Mouse (Mus musculus) megakaryocyte, embryonic 14.5 days (primary cell): ENCODE results near the gene Shroom2. TPM values are rescaled to one million over a fixed set of nuclear protein-coding genes. Genes with fewer than 3 reads are reported as not detected.
"Not testable (repeated sequence)": the region's sequence is repeated elsewhere in the genome, so short reads cannot be mapped to it uniquely, and the experiment has no call there.

Source experiments
- H3K27me3 ChIP-seq: replicated peaks from 2 replicates; pipeline ENCODE3; 2012; ENCODE audit warnings: inconsistent platforms
- H3K36me3 ChIP-seq: replicated peaks from 2 replicates; pipeline ENCODE3; 2012; ENCODE audit warnings: low read length, inconsistent platforms, mixed read lengths
- H3K4me1 ChIP-seq: 2 replicates; pipeline ENCODE4 v1.6.1; 2012; ENCODE audit warnings: inconsistent platforms
- H3K4me3 ChIP-seq: replicated peaks from 2 replicates; pipeline ENCODE3; 2012; ENCODE audit warnings: moderate library complexity, mild to moderate bottlenecking, inconsistent platforms
- H3K9me3 ChIP-seq: 2 replicates; pipeline ENCODE4 v1.6.1; 2012; ENCODE audit warnings: inconsistent platforms
- FLI1 ChIP-seq: IDR thresholded peaks from 2 replicates; pipeline ENCODE4 v1.6.1; 2012; ENCODE audit warnings: low read length, inconsistent platforms, mixed read lengths
- GATA1 ChIP-seq: IDR thresholded peaks from 3 replicates; pipeline ENCODE4 v1.6.1; 2012; ENCODE audit warnings: mixed read lengths, low read length, inconsistent platforms, borderline replicate concordance
- polyA plus RNA-seq: library from polyadenylated mRNA; stranded (reverse); fragments of >175 nt; gene quantifications from 2 replicates; pipeline ENCODE4 v1.2.3, GENCODE M21; 2012; ENCODE audit warnings: low replicate concordance; ENCODE audit not compliant: insufficient read depth

Gene Shroom2
- polyA plus RNA-seq, 1 experiment = not detected

- Histone ChIP-seq H3K27me3 (peaks cover 5% of the 10 kb centered on the region), H3K4me1 (no peaks in the 10 kb centered on the region), H3K36me3 (no peaks in the 10 kb centered on the region), H3K9me3 (no peaks in the 10 kb centered on the region), H3K4me3 (no peak overlapping the region)
- TF ChIP-seq FLI1 (no peak), GATA1 (no peak)
Measured at GRCm38 (mm10) chrX:152762437-152762836, 6.8 kb downstream of the Shroom2 start.

- TF ChIP-seq FLI1 (no peak), GATA1 (no peak)
- Histone ChIP-seq H3K36me3 (no peaks in the 10 kb centered on the region), H3K9me3 (no peaks in the 10 kb centered on the region)
Measured at GRCm38 (mm10) chrX:152756293-152756692, 13.0 kb downstream of the Shroom2 start.

GRCm38 (mm10) chrX:152755819-152756218 lies 13.4 kb downstream of the Shroom2 start:
- TF ChIP-seq GATA1 = no peak
- no peak for TF ChIP-seq FLI1
- Histone ChIP-seq H3K9me3 (no peaks in the 10 kb centered on the region), H3K27me3 (peaks cover 2% of the 10 kb centered on the region), H3K4me3 (no peak overlapping the region), H3K4me1 (no peaks in the 10 kb centered on the region), H3K36me3 (no peaks in the 10 kb centered on the region)

More at GRCm38 (mm10) chrX:152756293-152756692, 13.0 kb downstream of the Shroom2 start:
- peaks cover 2% of the 10 kb centered on the region for H3K27me3 ChIP-seq
- no peak overlapping the region for H3K4me3 ChIP-seq
- no peaks in the 10 kb centered on the region for H3K4me1 ChIP-seq

DNA sequence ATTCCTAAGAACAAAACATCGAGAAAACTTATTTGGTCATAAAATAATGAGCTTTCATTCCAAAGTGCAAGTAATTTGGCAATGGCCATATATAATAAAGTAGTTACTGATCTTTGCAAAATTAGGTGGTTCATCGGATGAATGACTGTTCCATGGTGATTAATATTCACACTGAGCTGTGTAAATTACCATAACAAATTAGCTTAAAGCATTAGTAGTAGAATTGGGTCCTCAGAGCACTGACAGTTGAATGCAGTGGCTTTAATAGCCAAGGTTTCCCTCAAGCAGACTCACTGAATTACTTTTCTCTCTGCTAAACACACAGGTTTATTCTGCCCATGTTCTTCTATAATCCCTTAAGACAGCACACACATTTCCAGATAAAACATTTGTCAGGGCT lies 23.3 kb downstream of the Shroom2 start:
- no peak overlapping the region for H3K4me3 ChIP-seq
- H3K27me3 ChIP-seq = peaks cover 5% of the 10 kb centered on the region
- H3K36me3 ChIP-seq = no peaks in the 10 kb centered on the region
- H3K4me1 ChIP-seq = no peaks in the 10 kb centered on the region
- TF ChIP-seq FLI1 = no peak
- TF ChIP-seq GATA1 = no peak
- H3K9me3 ChIP-seq = no peaks in the 10 kb centered on the region

- Histone ChIP-seq H3K4me1 (no peaks in the 10 kb centered on the region), H3K4me3 (no peak overlapping the region), H3K9me3 (no peaks in the 10 kb centered on the region), H3K27me3 (peaks cover 12% of the 10 kb centered on the region), H3K36me3 (no peaks in the 10 kb centered on the region)
- TF ChIP-seq FLI1 (no peak), GATA1 (no peak)
Measured at GRCm38 (mm10) chrX:152743642-152744041, 25.6 kb downstream of the Shroom2 start.

DNA sequence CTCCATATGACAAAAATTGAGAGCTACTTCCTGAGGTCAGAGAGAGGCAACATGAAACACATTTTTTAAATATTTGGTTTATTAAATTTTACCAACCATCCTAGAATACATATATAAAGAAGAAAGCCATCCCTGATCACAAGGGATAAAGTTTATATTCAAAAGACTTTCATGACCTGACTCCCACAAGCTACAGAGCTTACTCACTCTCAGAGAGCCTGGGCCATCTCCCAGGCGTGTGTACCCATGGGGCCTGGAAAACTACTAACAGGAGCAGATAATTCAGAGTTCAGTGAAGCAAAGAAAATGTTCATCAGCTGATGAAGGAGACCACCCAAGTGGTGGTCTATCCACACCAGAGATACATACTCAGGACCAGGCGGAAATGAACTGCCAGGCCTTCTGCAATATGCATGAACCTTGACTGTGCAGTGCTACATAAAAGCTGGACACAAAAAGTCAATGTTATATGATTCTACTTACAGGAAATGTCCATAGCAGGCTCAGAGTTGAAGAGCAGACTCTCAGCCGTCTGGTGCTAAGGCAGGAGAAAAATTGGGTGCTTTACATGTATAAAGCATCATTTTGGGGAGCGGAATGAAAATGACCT lies 30.4 kb downstream of the Shroom2 start:
- H3K27me3 ChIP-seq = peaks cover 16% of the 10 kb centered on the region
- H3K9me3 ChIP-seq = no peaks in the 10 kb centered on the region
- no peaks in the 10 kb centered on the region for H3K4me1 ChIP-seq
- no peak overlapping the region for H3K4me3 ChIP-seq
- TF ChIP-seq FLI1 = no peak
- TF ChIP-seq GATA1 = no peak
- no peaks in the 10 kb centered on the region for H3K36me3 ChIP-seq

DNA sequence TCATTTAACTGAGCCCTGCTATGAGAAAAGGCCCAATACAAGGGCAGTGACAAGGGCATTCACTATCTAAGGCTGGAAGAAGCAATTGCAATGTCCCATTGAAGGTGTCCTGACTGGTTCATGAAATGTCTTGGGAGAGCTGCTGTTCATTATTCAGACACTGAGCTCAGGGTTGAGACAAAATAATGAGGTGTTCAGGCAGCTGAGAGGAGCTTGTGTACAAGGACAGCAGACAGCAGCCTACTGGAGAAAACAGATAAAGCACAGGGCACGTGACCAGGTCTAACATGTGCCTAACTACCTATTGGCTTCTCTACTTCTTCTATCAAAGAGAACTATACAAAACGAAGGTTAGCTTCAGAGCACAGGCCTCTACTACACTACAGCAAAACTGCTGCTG lies 31.1 kb downstream of the Shroom2 start:
- Histone ChIP-seq H3K9me3 (no peaks in the 10 kb centered on the region), H3K36me3 (no peaks in the 10 kb centered on the region), H3K4me3 (no peak overlapping the region), H3K4me1 (no peaks in the 10 kb centered on the region), H3K27me3 (peaks cover 16% of the 10 kb centered on the region)
- TF ChIP-seq FLI1 (no peak), GATA1 (no peak)

DNA sequence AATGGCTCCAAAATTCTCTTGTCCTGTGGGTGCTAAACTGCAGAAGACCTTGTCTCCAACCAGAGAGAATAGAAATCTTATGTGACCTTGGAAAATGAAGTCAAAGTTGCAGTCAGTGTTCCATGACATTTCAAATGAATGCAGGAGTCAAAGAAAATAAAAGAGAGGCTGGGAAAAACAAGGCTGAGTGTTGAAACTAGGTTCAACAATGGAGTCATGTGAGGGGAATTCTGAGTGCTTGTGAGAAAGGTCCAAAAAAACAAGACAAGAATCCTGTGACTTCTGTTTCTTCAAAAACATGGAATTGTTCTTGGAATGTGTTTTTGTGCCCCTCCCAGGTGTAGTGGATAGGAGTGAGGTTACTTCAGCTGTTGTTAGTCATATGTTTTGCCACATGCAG lies 34.0 kb downstream of the Shroom2 start:
- Histone ChIP-seq H3K4me3 (no peak overlapping the region), H3K36me3 (no peaks in the 10 kb centered on the region)
- TF ChIP-seq GATA1 (no peak), FLI1 (no peak)

GRCm38 (mm10) chrX:152716693-152717092 lies 52.6 kb downstream of the Shroom2 start:
- H3K4me3 ChIP-seq = no peak overlapping the region
- H3K9me3 ChIP-seq = no peaks in the 10 kb centered on the region
- no peak for TF ChIP-seq GATA1
- H3K36me3 ChIP-seq = no peaks in the 10 kb centered on the region
- no peaks in the 10 kb centered on the region for H3K4me1 ChIP-seq
- no peaks in the 10 kb centered on the region for H3K27me3 ChIP-seq

More for the DNA sequence above, 34.0 kb downstream of the Shroom2 start:
- no peaks in the 10 kb centered on the region for H3K9me3 ChIP-seq
- no peaks in the 10 kb centered on the region for H3K4me1 ChIP-seq
- H3K27me3 ChIP-seq = peaks cover 14% of the 10 kb centered on the region

DNA sequence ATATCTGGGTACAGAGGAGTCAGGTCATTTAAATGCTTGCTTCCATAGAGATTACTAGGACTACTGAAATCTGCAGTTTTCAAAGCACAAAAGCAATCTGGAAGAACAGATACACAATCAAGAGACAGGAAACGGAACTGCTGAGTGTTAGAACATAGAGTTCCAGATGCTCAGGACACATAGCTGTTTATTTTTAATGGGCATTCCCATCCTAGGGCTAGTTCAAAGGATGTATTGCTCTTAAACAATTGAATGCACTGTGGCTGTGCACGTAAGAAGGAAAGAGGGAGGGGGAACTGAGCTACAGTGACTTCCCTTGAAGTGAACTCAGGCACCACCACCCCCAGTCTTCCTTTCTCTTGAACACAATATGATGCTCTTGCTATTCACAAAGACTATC lies 58.5 kb downstream of the Shroom2 start:
- not testable (repeated sequence) for H3K27me3 ChIP-seq, H3K36me3 ChIP-seq, H3K9me3 ChIP-seq, H3K4me3 ChIP-seq, H3K4me1 ChIP-seq

DNA sequence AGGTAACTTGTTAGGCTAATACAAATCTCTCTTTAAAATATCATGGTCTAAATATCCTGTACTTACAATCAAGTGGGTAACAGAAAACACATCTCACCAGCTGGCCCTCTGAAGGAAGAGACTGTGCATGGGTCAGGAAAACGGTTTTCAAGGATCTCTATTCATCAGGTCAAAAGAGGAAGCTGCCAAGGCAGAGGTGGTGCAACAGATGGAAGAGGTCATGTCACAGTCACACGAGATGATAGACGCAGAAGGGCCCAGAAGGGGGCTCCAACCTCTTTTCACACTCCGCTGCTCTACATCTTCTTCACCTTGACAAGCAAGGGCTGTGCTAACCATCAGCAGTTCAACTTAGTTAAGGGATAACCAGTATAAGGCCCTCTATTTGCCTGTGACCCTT lies 60.9 kb downstream of the Shroom2 start:
- H3K4me3 ChIP-seq = no peak overlapping the region
- no peaks in the 10 kb centered on the region for H3K36me3 ChIP-seq
- H3K27me3 ChIP-seq = peaks cover 4% of the 10 kb centered on the region
- TF ChIP-seq GATA1 = no peak
- TF ChIP-seq FLI1 = no peak
- no peaks in the 10 kb centered on the region for H3K4me1 ChIP-seq
- H3K9me3 ChIP-seq = no peaks in the 10 kb centered on the region

GRCm38 (mm10) chrX:152705397-152705796 lies 63.9 kb downstream of the Shroom2 start:
- Histone ChIP-seq H3K9me3 (no peaks in the 10 kb centered on the region), H3K4me3 (no peak overlapping the region), H3K27me3 (peaks cover 4% of the 10 kb centered on the region), H3K4me1 (no peaks in the 10 kb centered on the region), H3K36me3 (no peaks in the 10 kb centered on the region)
- TF ChIP-seq GATA1 (no peak), FLI1 (no peak)
